Mouse (Mus musculus) heart, adult 2 months (tissue): ENCODE data around the gene Tmem9b.

Experiments used
- CTCF ChIP-seq: fragments of 200-600 bp; IDR thresholded peaks from 2 replicates; pipeline ENCODE4 v1.8.1; 2022; ENCODE audit warnings: antibody characterized with exemption, mild to moderate bottlenecking, moderate library complexity
- POLR2A ChIP-seq: fragments of 200-500 bp; IDR thresholded peaks from 2 replicates; pipeline ENCODE4 v1.6.1; 2011; ENCODE audit warnings: mild to moderate bottlenecking, low read depth, low read length, control low read depth; ENCODE audit not compliant: insufficient read depth

- TF ChIP-seq POLR2A (no peak), CTCF (no peak)
These were observed 12.8 kb downstream of the Tmem9b start for GRCm38 (mm10) chr7:109739822-109740370.
